Mouse (Mus musculus) liver, embryonic 14.5 days (tissue): ENCODE measurements around the gene Mthfs.

Experiments used
- CTCF ChIP-seq: IDR thresholded peaks from 2 replicates; pipeline ENCODE4 v1.5.1; 2016; ENCODE audit warnings: antibody characterized with exemption, low read depth, control low read depth
- EP300 ChIP-seq: IDR thresholded peaks from 2 replicates; pipeline ENCODE4 v1.6.1; 2016; ENCODE audit warnings: antibody characterized with exemption, low read depth

DNA sequence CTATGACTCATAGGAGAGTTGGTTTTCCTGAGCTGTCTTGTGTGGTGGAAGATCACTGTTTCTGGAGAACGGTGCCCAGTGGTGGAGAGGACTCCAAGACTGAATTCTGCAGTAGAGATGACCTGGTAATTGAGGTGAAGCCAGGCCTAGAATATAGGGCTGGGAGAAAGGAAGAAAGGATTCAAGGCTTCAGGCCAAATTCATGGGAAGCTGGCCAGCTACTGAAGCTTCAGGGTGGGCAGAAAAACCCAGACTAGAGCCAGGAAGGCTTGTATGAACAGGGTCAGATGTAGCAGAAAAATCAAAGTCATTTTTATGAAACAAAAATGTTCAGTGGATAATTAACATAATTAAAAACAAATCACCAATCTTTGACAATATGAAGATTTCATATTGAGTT lies 163.3 kb downstream of the Mthfs start:
- TF ChIP-seq EP300 (no peak), CTCF (no peak)
